Mouse (Mus musculus): ENCODE data around the gene Dnajb2.

DNA sequence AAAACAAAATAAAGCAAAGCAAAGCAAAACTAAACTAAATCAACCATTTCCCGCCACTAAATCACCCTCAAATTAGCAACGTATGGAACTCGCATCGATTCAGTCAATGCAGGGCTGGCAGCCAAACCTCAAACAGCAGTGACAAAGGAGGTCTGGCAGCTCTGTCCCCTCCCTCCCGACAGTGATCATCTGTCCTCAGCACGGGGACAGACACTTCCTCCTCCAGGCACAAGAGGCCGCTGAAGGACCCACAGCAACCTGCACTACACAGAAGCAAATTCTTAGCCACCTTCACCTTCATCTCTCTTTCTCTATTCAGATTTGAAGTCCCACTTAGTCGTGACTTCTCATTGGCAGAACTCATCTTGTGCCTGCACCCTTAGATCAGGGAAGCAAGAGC, 1.6 kb upstream of the Dnajb2 start:
- TF ChIP-seq EP300 (IDR thresholded peaks at IDR 0.05; ENCODE audit: insufficient read depth, low read depth, low read length) (peak; percentile 69), CTCF (IDR thresholded peaks at IDR 0.05) (peak; percentile 92)

All from heart, adult 2 months (tissue).